Mouse (Mus musculus) myocyte (in vitro differentiated cells): ENCODE results near the gene Scpep1.

Experiments
- CEBPB ChIP-seq: IDR thresholded peaks from 2 replicates; pipeline ENCODE4 v1.6.1; 2011; ENCODE audit warnings: mild to moderate bottlenecking, moderate library complexity; ENCODE audit not compliant: poor library complexity, insufficient read depth, severe bottlenecking
- MAX ChIP-seq: IDR thresholded peaks from one replicate; pipeline ENCODE4 v1.6.1; 2011; ENCODE audit warnings: low read depth, mild to moderate bottlenecking, control low read depth
- MYOD1 ChIP-seq, 3 experiments: IDR thresholded peaks; one replicate each; pipeline ENCODE4 v1.6.1; 2011; ENCODE audit warnings: control low read depth in 2 of 3, low read depth in 2 of 3, mild to moderate bottlenecking in 2 of 3, moderate library complexity in 1 of 3; ENCODE audit not compliant: insufficient read length in 2 of 3, control insufficient read depth in 1 of 3
- POLR2A ChIP-seq: IDR thresholded peaks from one replicate; pipeline ENCODE4 v1.6.1; 2011; ENCODE audit warnings: low read depth, mild to moderate bottlenecking, control low read depth, moderate library complexity; ENCODE audit not compliant: insufficient read length
- POLR2AphosphoS2 ChIP-seq: IDR thresholded peaks from one replicate; pipeline ENCODE4 v1.6.1; 2011; ENCODE audit warnings: low read depth, control low read depth; ENCODE audit not compliant: insufficient read length
- REST ChIP-seq: IDR thresholded peaks from one replicate; pipeline ENCODE4 v1.6.1; 2011; ENCODE audit warnings: mild to moderate bottlenecking, control low read depth, moderate library complexity; ENCODE audit not compliant: insufficient read depth, insufficient read length

GRCm38 (mm10) chr11:88934089-88935000, 20.9 kb downstream of the Scpep1 start:
- no peak for TF ChIP-seq CEBPB
- TF ChIP-seq POLR2A, result no peak
- no peak for TF ChIP-seq MYOD1 (IDR thresholded peaks at IDR 0.05; ENCODE audit: control insufficient read depth in 1 of 3, insufficient read length in 2 of 3, low read depth in 2 of 3)
- TF ChIP-seq POLR2AphosphoS2, result no peak
- no peak for TF ChIP-seq MAX
- TF ChIP-seq REST, result no peak
